Mouse (Mus musculus) megakaryocyte, embryonic 14.5 days (primary cell): ENCODE results near the gene Wfs1.

Experiments used
- FLI1 ChIP-seq: IDR thresholded peaks from 2 replicates; pipeline ENCODE4 v1.6.1; 2012; ENCODE audit warnings: low read length, inconsistent platforms, mixed read lengths
- GATA1 ChIP-seq: IDR thresholded peaks from 3 replicates; pipeline ENCODE4 v1.6.1; 2012; ENCODE audit warnings: mixed read lengths, low read length, inconsistent platforms, borderline replicate concordance

GRCm38 (mm10) chr5:36986617-36987016 lies 2.4 kb downstream of the Wfs1 start:
- TF ChIP-seq GATA1: no peak
- TF ChIP-seq FLI1: no peak
